Mouse (Mus musculus) activated CD4-positive, CD25-positive, alpha-beta regulatory T cell, adult 4 months (primary cell): ENCODE results near the gene Ly86. TPM values are rescaled to one million over a fixed set of nuclear protein-coding genes. Genes with fewer than 3 reads are reported as not detected.

Experiments
- ATAC-seq: one replicate; pipeline ENCODE4 v1.8.0; 2017
- polyA plus RNA-seq, 2 experiments: library from polyadenylated mRNA; unstranded; fragments of 100-300 nt; shearing (Covaris generic); gene quantifications; one replicate each; pipeline ENCODE4 v1.2.1; 2017

The Ly86 gene
- polyA plus RNA-seq, 2 experiments from 2014 or later, result 3.5 to 6.3 TPM

DNA sequence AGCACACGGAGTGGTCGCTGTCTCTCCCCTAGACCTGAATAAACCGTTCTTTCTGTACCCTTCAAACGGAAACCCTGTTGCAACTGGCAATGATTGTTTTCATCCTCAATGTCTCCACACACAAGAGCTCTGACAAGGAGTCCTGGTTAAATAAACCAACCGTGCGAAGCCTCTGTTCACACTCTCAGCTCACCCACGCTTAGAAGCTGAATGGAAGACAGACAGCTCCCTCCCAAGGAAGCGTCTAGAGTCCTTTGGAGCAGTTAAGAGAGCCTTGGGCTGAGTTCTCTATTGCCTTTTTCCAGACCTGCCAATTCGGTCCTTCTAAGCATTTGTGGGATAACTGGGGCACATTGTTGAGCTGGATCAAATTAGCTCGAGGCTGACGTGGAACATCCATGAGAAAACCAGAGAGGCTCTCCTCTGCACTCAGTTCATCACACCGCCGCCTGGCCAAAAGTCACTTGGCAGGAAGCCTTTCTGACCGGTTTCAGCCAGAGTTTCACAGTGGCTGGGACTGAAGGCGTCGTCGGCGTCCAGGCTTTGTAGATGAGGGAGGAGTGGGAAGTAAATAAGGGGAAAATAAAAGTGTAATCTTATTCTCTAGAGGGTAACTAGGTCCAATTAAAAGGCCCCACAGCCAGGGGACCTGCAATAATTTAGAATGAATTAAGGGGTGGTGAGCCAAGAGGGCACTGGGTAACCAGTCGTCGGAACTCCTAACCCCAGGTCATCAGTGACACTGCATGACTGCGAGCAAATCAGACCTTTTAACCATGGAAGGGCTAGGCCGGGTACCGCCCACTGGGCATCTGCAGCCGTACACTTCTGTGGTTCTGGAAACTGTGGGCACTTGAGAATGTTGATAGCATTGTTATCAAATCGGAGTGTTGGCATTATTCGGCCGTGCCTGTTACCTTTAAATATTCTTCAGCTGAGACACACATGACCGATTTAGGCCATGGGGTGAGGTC is 115.2 kb downstream of the Ly86 start:
- no peak for ATAC-seq

DNA sequence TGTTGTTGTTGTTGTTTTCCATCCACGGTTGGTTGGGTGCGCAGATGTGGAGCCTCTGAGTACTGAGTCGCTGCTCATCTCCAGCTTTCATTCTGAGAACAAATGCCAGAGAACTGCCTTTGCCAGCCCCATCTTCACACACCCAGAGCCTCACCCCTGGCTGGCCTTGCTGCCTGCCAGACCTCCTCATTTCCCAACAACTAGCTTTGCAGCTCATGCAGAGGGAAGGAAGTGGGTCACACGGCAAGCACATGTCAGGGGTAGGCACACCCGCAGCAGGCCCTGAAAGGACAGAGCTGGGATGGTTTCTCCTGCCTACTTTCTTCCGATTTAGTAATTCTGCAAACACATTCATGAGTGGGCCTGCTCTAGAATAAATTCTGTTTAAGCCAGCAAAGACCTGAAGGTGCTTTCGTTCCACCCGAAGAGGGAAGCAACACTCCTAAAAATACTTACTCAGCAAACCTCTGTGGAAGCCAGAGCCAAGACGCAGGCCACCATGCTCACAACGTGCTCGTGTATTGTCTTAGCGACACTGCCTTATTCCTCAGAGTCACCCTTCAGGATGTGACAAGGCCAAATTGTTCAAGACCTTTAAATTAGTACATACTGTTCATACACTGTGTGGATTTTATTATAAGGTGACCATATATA is 117.2 kb downstream of the Ly86 start:
- ATAC-seq, result no peak

DNA sequence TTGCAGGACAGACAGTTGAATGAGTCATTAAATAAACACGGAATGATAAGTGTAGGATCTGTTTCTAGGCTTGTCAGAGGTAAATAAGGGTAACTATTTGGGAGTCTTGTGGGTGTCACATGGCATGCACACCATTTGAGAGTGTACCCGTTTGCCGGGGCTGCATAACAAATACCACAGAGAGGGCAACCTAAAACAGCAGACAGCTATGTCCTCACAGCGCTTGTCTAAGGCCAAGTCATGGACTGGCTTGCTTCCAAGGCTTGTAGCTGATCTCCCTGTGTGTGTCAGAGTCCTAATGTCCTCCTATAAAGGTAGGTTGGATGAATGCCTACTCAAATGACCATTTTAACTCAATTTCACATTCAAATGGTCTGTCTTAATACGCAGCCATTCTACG is 120.7 kb downstream of the Ly86 start:
- ATAC-seq, result no peak

DNA sequence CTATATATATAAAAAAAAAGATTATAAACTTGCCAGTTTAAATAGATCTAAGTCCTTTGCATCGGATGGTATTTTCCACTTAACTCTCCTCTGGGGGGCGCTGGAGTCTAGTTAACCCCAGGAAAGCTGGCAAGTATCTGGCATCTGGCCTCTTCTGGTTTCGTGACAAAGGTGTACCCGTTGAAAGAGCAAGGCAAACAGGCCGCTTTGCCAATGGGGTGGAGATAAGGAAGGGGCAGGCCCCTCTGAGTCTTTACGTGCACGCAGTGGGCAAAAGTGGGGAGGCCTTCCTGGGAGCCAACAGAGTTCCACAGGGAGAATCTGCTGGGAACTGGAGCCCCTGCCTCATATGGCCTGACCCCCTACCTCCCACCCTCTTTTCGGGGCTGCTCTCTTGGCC is 122.8 kb downstream of the Ly86 start:
- no peak for ATAC-seq
